Mouse (Mus musculus): ENCODE measurements around the gene Nedd8. TPM values are rescaled to one million over a fixed set of nuclear protein-coding genes. Genes with fewer than 3 reads are reported as not detected.

Gene Nedd8
- 255 TPM for polyA plus RNA-seq (2015; fragmentation: Illumina TruSeq; extraction: RNeasy Lipid Tissue Mini Kit (QIAGEN cat#74804); ENCODE audit: low read depth, low replicate concordance)

GRCm38 (mm10) chr14:55671833-55672740 is at the start of gene Nedd8, which contains the start of gene Gmpr2:
Gene Nedd8 (minus strand): TSS chr14:55672124.
Gene Gmpr2 (plus strand): TSS chr14:55671941.

GRCm38 (mm10) chr14:55713729-55714122 is 41.8 kb upstream of the Nedd8 start, which contains the start of gene Tgm1:
Gene Tgm1 (minus strand): TSS chr14:55713926.

GRCm38 (mm10) chr14:55681160-55682117 is 9.5 kb upstream of the Nedd8 start, which contains the start of gene Tinf2:
Gene Tinf2 (minus strand): TSS chr14:55681820.

GRCm38 (mm10) chr14:55659960-55660573 is 11.9 kb downstream of the Nedd8 start, which contains the start of gene Mdp1:
Gene Mdp1 (minus strand): TSS chr14:55660508.

GRCm38 (mm10) chr14:55649884-55650283 is 22.0 kb downstream of the Nedd8 start, which contains the start of gene Tssk4:
Gene Tssk4 (plus strand): TSS chr14:55650184.

GRCm38 (mm10) chr14:55643060-55643907 is 28.6 kb downstream of the Nedd8 start, which contains the start of gene Tm9sf1:
Gene Tm9sf1 (minus strand): TSS chr14:55643806.

GRCm38 (mm10) chr14:55637795-55638194 is 34.1 kb downstream of the Nedd8 start, which contains the start of gene Gm49378:
Gene Gm49378 (minus strand): TSS chr14:55637895.

GRCm38 (mm10) chr14:55635523-55636007 is 36.4 kb downstream of the Nedd8 start, which contains the start of gene Ipo4:
Gene Ipo4 (minus strand): TSS chr14:55635957.

GRCm38 (mm10) chr14:55617822-55618221 is 54.1 kb downstream of the Nedd8 start, which contains the start of gene Rec8:
Gene Rec8 (plus strand): TSS chr14:55618037.

Other genes starting within 250 kb of the Nedd8 start
- 22.7 TPM for gene Dhrs4, start 193.4 kb downstream of the Nedd8 start, polyA plus RNA-seq (2015; fragmentation: Illumina TruSeq; extraction: RNeasy Lipid Tissue Mini Kit (QIAGEN cat#74804); ENCODE audit: low read depth, low replicate concordance)
- gene Carmil3, start 181.5 kb downstream of the Nedd8 start, polyA plus RNA-seq (2015; fragmentation: Illumina TruSeq; extraction: RNeasy Lipid Tissue Mini Kit (QIAGEN cat#74804); ENCODE audit: low read depth, low replicate concordance), result 27.2 TPM
- gene Cpne6, start 161.7 kb downstream of the Nedd8 start, polyA plus RNA-seq (2015; fragmentation: Illumina TruSeq; extraction: RNeasy Lipid Tissue Mini Kit (QIAGEN cat#74804); ENCODE audit: low read depth, low replicate concordance), result 132 TPM
- gene Nrl, start 147.1 kb downstream of the Nedd8 start, polyA plus RNA-seq (2015; fragmentation: Illumina TruSeq; extraction: RNeasy Lipid Tissue Mini Kit (QIAGEN cat#74804); ENCODE audit: low read depth, low replicate concordance), result 0.31 TPM
- 19.9 TPM for gene Pck2, start 131.9 kb downstream of the Nedd8 start, polyA plus RNA-seq (2015; fragmentation: Illumina TruSeq; extraction: RNeasy Lipid Tissue Mini Kit (QIAGEN cat#74804); ENCODE audit: low read depth, low replicate concordance)
- gene Dcaf11, start 112.1 kb downstream of the Nedd8 start, polyA plus RNA-seq (2015; fragmentation: Illumina TruSeq; extraction: RNeasy Lipid Tissue Mini Kit (QIAGEN cat#74804); ENCODE audit: low read depth, low replicate concordance), result 92.2 TPM
- gene A730061H03Rik, start 111.7 kb downstream of the Nedd8 start, polyA plus RNA-seq (2015; fragmentation: Illumina TruSeq; extraction: RNeasy Lipid Tissue Mini Kit (QIAGEN cat#74804); ENCODE audit: low read depth, low replicate concordance), result not detected
- not detected for gene Fitm1, start 96.5 kb downstream of the Nedd8 start, polyA plus RNA-seq (2015; fragmentation: Illumina TruSeq; extraction: RNeasy Lipid Tissue Mini Kit (QIAGEN cat#74804); ENCODE audit: low read depth, low replicate concordance)
- 73.4 TPM for gene Psme1, start 94.0 kb downstream of the Nedd8 start, polyA plus RNA-seq (2015; fragmentation: Illumina TruSeq; extraction: RNeasy Lipid Tissue Mini Kit (QIAGEN cat#74804); ENCODE audit: low read depth, low replicate concordance)
- gene Emc9, start 86.8 kb downstream of the Nedd8 start, polyA plus RNA-seq (2015; fragmentation: Illumina TruSeq; extraction: RNeasy Lipid Tissue Mini Kit (QIAGEN cat#74804); ENCODE audit: low read depth, low replicate concordance), result 54.3 TPM
- 78.9 TPM for gene Psme2, start 81.0 kb downstream of the Nedd8 start, polyA plus RNA-seq (2015; fragmentation: Illumina TruSeq; extraction: RNeasy Lipid Tissue Mini Kit (QIAGEN cat#74804); ENCODE audit: low read depth, low replicate concordance)
- 18.8 TPM for gene Rnf31, start 80.4 kb downstream of the Nedd8 start, polyA plus RNA-seq (2015; fragmentation: Illumina TruSeq; extraction: RNeasy Lipid Tissue Mini Kit (QIAGEN cat#74804); ENCODE audit: low read depth, low replicate concordance)
- gene Irf9, start 68.6 kb downstream of the Nedd8 start, polyA plus RNA-seq (2015; fragmentation: Illumina TruSeq; extraction: RNeasy Lipid Tissue Mini Kit (QIAGEN cat#74804); ENCODE audit: low read depth, low replicate concordance), result 14.3 TPM
- 6.2 TPM for gene Rec8, start 54.1 kb downstream of the Nedd8 start, polyA plus RNA-seq (2015; fragmentation: Illumina TruSeq; extraction: RNeasy Lipid Tissue Mini Kit (QIAGEN cat#74804); ENCODE audit: low read depth, low replicate concordance)
- gene Ipo4, start 36.2 kb downstream of the Nedd8 start, polyA plus RNA-seq (2015; fragmentation: Illumina TruSeq; extraction: RNeasy Lipid Tissue Mini Kit (QIAGEN cat#74804); ENCODE audit: low read depth, low replicate concordance), result 62.3 TPM
- 1.6 TPM for gene Gm49378, start 34.2 kb downstream of the Nedd8 start, polyA plus RNA-seq (2015; fragmentation: Illumina TruSeq; extraction: RNeasy Lipid Tissue Mini Kit (QIAGEN cat#74804); ENCODE audit: low read depth, low replicate concordance)
- gene Tm9sf1, start 28.3 kb downstream of the Nedd8 start, polyA plus RNA-seq (2015; fragmentation: Illumina TruSeq; extraction: RNeasy Lipid Tissue Mini Kit (QIAGEN cat#74804); ENCODE audit: low read depth, low replicate concordance), result 32.2 TPM
- gene Tssk4, start 21.9 kb downstream of the Nedd8 start, polyA plus RNA-seq (2015; fragmentation: Illumina TruSeq; extraction: RNeasy Lipid Tissue Mini Kit (QIAGEN cat#74804); ENCODE audit: low read depth, low replicate concordance), result not detected
- gene Mdp1, start 11.6 kb downstream of the Nedd8 start, polyA plus RNA-seq (2015; fragmentation: Illumina TruSeq; extraction: RNeasy Lipid Tissue Mini Kit (QIAGEN cat#74804); ENCODE audit: low read depth, low replicate concordance), result 61.1 TPM
- 36.9 TPM for gene Gmpr2, start 183 bp downstream of the Nedd8 start, polyA plus RNA-seq (2015; fragmentation: Illumina TruSeq; extraction: RNeasy Lipid Tissue Mini Kit (QIAGEN cat#74804); ENCODE audit: low read depth, low replicate concordance)
- gene Tinf2, start 9.7 kb upstream of the Nedd8 start, polyA plus RNA-seq (2015; fragmentation: Illumina TruSeq; extraction: RNeasy Lipid Tissue Mini Kit (QIAGEN cat#74804); ENCODE audit: low read depth, low replicate concordance), result 16.0 TPM
- not detected for gene Tgm1, start 41.8 kb upstream of the Nedd8 start, polyA plus RNA-seq (2015; fragmentation: Illumina TruSeq; extraction: RNeasy Lipid Tissue Mini Kit (QIAGEN cat#74804); ENCODE audit: low read depth, low replicate concordance)
- 47.6 TPM for gene Rabggta, start 50.1 kb upstream of the Nedd8 start, polyA plus RNA-seq (2015; fragmentation: Illumina TruSeq; extraction: RNeasy Lipid Tissue Mini Kit (QIAGEN cat#74804); ENCODE audit: low read depth, low replicate concordance)
- gene Dhrs1, start 73.6 kb upstream of the Nedd8 start, polyA plus RNA-seq (2015; fragmentation: Illumina TruSeq; extraction: RNeasy Lipid Tissue Mini Kit (QIAGEN cat#74804); ENCODE audit: low read depth, low replicate concordance), result 122 TPM
- 6.9 TPM for gene Nop9, start 73.6 kb upstream of the Nedd8 start, polyA plus RNA-seq (2015; fragmentation: Illumina TruSeq; extraction: RNeasy Lipid Tissue Mini Kit (QIAGEN cat#74804); ENCODE audit: low read depth, low replicate concordance)
- 9.8 TPM for gene Cideb, start 86.3 kb upstream of the Nedd8 start, polyA plus RNA-seq (2015; fragmentation: Illumina TruSeq; extraction: RNeasy Lipid Tissue Mini Kit (QIAGEN cat#74804); ENCODE audit: low read depth, low replicate concordance)
- 0.12 TPM for gene Ltb4r2, start 89.3 kb upstream of the Nedd8 start, polyA plus RNA-seq (2015; fragmentation: Illumina TruSeq; extraction: RNeasy Lipid Tissue Mini Kit (QIAGEN cat#74804); ENCODE audit: low read depth, low replicate concordance)
- gene Ltb4r1, start 93.8 kb upstream of the Nedd8 start, polyA plus RNA-seq (2015; fragmentation: Illumina TruSeq; extraction: RNeasy Lipid Tissue Mini Kit (QIAGEN cat#74804); ENCODE audit: low read depth, low replicate concordance), result not detected
- 5.3 TPM for gene Adcy4, start 112.0 kb upstream of the Nedd8 start, polyA plus RNA-seq (2015; fragmentation: Illumina TruSeq; extraction: RNeasy Lipid Tissue Mini Kit (QIAGEN cat#74804); ENCODE audit: low read depth, low replicate concordance)
- gene Ripk3, start 116.7 kb upstream of the Nedd8 start, polyA plus RNA-seq (2015; fragmentation: Illumina TruSeq; extraction: RNeasy Lipid Tissue Mini Kit (QIAGEN cat#74804); ENCODE audit: low read depth, low replicate concordance), result 0.25 TPM
- 2.3 TPM for gene Nfatc4, start 151.0 kb upstream of the Nedd8 start, polyA plus RNA-seq (2015; fragmentation: Illumina TruSeq; extraction: RNeasy Lipid Tissue Mini Kit (QIAGEN cat#74804); ENCODE audit: low read depth, low replicate concordance)
- gene Nynrin, start 181.9 kb upstream of the Nedd8 start, polyA plus RNA-seq (2015; fragmentation: Illumina TruSeq; extraction: RNeasy Lipid Tissue Mini Kit (QIAGEN cat#74804); ENCODE audit: low read depth, low replicate concordance), result 3.9 TPM
- gene Cbln3, start 212.3 kb upstream of the Nedd8 start, polyA plus RNA-seq (2015; fragmentation: Illumina TruSeq; extraction: RNeasy Lipid Tissue Mini Kit (QIAGEN cat#74804); ENCODE audit: low read depth, low replicate concordance), result 0.49 TPM
- 9.0 TPM for gene Khnyn, start 212.8 kb upstream of the Nedd8 start, polyA plus RNA-seq (2015; fragmentation: Illumina TruSeq; extraction: RNeasy Lipid Tissue Mini Kit (QIAGEN cat#74804); ENCODE audit: low read depth, low replicate concordance)
- gene Sdr39u1, start 228.2 kb upstream of the Nedd8 start, polyA plus RNA-seq (2015; fragmentation: Illumina TruSeq; extraction: RNeasy Lipid Tissue Mini Kit (QIAGEN cat#74804); ENCODE audit: low read depth, low replicate concordance), result 155 TPM